Mouse (Mus musculus) layer of hippocampus, adult 18-20 months (tissue): ENCODE measurements at regions not wholly inside any gene's neighbourhood (a gene's known extent, or its start where the extent isn't known, plus 50 kb on each side); places are given as distances from the start of the nearest gene placed in this dataset.

Experiments
- DNase-seq, 2 experiments: peaks; one replicate each; pipeline ENCODE4 v3.0.0; 2022; ENCODE audit warnings: low spot score in 2 of 2

DNA sequence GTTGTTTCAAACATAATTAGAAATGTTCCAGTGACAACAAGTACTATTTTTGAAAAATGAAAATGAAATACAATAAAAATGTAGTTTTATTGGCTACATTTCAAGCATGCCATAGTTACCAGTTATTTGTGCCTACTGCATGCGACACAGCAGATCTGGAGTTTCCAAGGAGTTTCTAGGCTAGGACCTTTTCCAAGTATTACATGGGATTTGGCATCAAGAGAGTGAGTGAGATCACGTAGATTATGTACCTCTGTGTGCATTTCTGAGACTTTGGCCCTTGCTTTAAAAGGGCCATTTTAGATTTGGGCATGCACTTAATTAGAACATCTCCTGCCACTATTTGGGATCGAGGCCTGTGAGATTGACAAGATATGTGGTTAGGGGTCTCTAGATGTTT lies 172.8 kb upstream of the Jag1 start:
- DNase-seq: peak in 1 of 2 experiments; percentile 49

DNA sequence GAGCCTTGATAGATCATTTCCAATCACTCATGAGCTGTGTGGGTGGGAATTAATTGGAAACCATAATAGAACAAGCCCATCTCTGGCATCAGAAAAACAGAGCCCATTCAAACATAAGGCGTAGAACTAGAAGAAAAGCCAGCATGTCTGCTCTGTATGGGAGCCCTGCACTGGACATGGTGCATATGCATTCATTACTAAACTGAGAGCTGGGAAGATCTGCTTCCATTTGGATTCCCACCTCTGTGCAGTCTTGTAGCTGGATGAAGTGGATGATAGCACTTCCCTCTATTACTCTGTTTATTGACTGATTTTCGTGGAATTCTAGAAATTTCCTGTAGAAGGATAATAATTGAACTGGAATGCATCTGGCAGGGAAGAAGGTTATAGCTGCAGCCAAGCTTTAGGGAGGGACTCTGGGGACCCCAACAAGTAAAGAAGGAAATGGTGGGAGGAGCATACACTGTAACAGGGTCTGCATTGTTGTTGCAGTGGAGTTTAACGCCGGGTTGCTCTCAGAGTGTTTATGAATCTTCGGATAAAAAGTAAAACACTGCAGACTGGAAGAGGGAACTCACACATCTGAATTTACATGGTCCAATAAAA lies 155.2 kb upstream of the Jag1 start:
- DNase-seq: no peak

DNA sequence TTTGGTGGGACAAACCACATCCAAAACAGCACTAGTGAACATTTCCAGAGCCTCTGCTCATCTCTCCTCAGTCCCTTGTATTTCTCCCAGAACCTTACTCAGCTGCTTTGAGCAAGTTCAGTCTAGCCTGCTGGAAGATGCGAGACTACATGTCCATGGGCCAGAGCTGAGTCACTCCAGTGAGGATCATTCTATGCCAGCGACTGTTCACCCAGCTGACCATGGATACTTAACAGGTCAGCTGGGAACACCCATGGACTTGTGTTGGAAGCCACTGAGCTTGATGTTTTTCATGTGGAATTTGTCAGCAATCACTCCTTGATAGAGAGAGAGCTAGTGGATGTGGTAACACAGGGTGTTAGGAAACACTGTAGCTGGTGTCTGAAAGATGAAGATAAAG lies 146.5 kb upstream of the Jag1 start:
- DNase-seq: no peak

DNA sequence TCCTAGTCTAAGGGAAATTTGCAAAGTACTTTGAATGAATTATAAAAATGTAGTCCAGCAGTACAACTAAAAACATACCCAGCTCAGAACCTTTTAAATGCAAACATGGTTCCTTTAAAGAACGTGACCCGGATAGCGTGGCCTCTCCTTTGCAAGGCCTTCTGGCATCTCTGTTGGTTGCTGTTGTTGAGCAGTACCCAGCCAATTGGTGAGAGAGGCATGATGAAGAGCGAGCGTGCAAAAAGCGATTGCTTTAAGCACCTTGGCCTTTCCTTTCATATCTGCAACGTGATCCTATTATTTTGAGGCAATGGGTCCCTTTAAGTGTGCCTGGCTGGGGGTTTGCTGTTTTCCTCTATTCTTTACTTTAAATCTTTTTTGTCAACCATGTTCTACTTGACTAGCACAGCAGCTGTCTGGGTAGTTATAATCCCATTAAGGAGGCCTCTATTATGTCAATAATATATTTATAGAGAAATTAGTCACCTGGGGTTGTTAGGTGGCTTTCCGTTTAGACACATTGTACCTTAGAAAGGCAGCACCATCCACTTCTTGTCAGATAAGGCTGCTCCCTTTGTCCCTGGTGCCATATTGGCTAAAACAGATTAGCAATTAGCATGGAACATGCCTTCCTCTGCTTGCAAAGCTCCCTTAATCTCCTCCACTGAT lies 141.5 kb upstream of the Jag1 start:
- DNase-seq: no peak

- no peak for DNase-seq
Measured at GRCm38 (mm10) chr2:137247931-137248330, 131.5 kb upstream of the Jag1 start.

DNA sequence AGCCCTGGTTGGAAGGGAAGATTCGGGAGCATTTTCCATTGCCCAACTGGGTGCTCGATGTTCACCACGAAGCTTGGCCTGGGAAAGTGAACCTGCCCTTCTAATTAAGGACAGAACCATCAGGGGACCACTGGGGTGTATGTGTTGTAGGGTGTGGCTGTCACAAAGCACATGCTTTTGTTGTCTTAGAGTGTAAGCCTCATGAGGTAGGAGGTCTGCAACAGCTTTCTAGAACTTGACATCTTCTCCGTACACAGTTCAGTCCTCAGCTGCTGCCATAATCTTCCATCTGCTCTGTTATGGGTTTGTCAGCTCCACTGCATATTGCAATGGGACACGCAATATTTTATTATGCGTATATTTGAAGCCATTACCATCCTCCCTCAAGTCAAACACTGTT lies 127.9 kb upstream of the Jag1 start:
- no peak for DNase-seq

DNA sequence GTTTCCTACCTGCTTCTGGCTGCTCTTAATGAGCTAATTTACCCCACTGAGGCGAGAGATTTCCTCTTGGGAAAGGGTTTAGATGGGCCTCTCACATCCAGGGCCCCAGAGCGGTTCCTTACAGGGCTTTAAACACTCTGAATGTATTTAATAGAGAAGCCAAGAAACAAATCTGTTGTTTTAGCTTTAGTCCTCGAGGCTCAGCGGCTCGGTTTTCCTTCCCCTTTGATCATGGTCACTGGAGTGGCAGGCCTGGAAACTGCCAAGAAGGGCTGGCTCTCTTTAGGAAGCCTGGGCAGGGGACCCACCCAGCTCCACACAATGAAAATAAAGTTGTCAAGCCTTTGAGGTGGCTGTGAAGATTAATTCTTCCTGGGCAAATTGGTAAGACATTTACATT lies 127.5 kb upstream of the Jag1 start:
- no peak for DNase-seq

DNA sequence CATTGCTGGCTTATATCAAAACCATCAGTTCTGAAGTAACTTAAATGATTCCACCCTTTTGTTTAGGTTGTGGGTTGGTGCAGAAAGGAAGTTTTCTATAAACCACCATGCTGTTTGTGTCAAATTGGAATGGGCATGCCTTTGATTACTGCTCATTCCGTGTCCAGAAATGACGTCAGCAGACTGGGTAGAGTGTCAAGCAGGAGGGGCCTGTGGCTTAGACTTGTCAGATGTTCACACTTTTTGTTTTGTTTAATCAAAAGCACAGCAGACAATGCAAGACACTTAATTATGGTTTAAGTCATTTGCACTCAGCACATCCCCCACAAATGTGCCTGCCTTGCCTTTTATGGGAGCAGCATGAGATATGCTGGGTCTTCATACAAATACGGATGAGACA lies 120.5 kb upstream of the Jag1 start:
- no peak for DNase-seq

DNA sequence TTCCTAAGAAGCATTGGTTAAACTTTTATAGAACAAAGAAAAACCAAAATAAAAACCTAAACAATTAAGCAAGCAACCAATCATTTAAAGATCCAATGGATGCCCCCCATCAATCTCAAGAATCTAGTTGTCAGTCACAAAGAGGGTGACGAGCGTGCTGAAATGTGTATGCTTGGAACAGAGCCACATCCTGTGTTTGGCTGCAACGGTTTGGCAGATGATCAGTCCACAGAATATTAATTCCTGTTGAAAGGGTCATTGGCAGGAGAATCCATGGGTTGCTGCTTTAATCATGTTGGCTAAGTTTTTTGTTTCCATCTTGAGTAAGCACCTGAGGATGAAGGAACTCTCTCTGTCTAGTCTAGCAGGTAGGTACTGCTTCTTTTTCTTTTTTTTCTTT lies 117.5 kb upstream of the Jag1 start:
- DNase-seq: no peak

DNA sequence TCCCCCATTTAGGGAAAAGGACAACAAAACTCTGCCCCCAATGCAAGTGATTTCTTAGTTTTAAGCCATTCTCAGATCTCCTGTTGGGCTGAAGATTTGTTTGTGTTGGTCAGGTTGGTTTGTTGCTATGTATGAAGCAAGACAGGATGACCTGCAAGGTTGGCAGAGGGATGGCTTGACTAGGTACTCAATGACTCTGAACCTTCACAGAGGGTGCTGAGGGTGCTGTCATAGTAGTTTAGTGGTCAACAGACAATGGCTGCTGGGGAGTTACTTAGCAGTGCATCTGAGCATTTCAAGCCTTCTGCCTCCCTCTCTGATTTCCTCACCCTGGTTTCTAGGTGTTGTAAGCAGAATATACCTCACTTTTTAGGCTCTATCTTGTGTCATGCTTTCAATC lies 114.7 kb upstream of the Jag1 start:
- no peak for DNase-seq

DNA sequence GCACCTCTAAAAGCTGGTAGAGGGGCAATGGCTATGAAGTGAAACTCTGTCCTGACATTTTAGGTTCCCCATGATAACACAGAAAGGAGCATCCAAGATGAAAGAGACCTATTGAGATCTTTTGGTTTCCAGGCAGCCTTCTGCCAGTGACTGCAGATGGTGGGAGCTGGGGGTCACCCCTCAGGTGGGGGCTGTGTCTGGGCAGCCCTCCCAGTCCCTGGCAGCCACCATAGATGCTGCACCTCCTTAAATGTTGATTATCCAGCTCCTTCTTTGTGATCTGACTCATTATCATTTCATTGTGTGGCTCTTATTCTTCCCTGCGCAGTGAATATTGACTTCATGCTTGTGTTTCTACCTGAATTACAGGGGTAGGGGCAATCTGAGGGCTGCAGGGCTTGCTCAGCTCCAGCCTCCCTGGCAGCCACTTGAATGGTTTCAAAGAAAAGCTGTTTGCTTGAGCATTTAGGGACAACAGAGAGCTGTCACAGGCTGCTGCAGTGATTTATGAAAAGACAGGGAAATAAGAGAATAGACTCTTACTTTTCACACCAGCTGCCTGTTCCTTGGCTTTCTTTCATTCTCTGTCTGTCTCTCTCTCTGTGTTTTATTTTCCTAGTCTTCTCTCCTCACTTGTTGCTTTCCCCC lies 113.1 kb upstream of the Jag1 start:
- DNase-seq: no peak

DNA sequence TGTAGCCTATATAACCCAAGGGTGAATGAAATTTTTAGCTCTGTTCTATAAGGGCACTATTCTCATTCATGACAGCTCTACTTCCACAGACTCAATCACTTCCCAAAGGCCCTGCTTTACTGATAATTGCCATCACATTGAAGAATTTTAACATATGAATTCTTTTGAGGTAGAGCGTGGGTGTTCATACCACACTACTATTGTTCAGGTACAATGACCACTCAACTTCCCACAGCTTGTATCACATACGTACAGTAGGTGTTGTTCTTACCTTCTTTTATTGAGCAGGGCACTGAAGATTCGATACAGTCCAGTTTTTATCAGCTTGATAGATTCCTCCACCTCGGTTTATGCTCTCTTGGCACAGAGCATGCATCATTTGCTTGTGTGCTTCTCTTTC lies 111.1 kb upstream of the Jag1 start:
- DNase-seq: no peak

DNA sequence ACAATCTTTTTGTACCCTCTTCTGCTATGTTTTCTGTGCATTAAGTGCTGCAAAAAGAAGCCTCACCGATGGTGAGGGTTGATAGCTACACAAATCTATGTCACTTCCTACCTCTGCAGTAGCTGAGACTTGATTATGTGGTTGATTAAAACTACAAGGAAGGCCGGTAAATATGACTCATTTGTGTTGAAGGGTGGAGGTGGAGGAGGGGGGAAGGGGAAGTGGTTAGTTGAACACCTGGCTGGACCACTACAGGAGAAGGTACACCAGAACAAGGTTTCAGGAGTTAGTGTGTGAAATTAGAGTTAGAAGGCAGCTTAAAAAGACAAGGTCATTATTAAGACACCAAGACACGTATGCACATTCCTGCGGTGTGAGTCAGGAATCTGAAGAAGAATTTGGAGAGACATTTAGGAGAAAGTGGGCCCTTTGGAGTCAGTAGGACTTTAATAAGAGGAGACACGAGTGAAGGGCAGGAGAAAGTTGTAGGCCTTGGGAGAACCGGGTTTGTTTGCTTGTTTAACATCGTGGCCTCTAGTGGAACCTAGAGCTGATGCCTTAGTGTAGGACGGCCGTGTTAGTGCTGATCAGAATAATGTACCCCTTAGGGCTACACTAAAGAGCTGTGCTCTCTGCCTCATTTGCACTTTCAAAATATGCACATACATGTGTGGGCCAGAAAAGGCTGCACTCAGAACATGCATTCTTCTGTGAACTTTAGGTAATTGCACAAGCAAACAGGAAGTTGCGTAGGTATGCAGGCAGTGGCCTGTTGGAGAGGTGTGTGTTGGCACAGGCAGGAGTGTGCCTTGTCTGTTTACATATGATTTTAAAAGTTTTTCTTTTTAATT lies 108.5 kb upstream of the Jag1 start:
- DNase-seq: no peak

DNA sequence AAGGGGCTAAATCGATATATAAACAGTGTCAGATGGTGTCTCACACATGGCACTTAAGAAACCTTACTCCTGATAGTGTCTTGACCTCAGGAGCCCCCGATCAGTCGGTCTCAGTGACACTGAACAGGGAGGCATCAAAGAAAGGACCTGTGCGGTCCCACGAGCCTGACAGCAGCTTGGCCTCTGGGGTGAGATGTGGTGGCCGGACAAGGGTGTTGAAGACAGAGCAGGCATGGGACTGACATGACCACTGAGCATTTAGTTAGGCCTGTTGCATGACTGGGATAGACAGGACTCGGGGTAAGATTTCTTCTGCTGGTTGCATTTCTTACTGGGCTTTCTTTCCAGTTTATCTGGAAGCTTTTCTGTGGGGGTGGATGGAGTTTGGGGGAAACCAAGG lies 99.3 kb upstream of the Jag1 start:
- no peak for DNase-seq

DNA sequence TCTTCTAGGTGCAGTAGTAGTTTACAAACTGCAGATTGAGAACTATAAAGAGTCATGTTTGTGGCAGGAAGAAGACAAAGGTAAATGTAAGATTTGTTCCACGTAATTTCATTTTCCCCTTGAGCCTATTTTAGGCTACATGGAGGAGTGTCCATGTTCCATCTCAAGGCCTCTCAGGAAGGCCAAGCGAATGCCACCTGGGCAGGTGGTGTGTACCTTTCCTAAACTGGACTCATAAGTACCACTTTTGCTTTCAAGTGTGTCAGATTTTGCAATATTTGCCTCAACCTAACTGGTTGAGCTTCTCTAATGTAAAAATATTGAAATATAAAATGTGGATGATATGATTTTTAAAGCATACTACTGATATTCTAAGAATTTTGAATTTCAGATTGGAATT lies 91.4 kb upstream of the Jag1 start:
- DNase-seq: no peak

- no peak for DNase-seq
Measured at GRCm38 (mm10) chr2:137204274-137204850, 87.9 kb upstream of the Jag1 start.

- no peak for DNase-seq
Measured at GRCm38 (mm10) chr2:137200101-137200500, 83.7 kb upstream of the Jag1 start.

- DNase-seq: no peak
Measured at GRCm38 (mm10) chr2:137192183-137192582, 75.7 kb upstream of the Jag1 start.

- DNase-seq: no peak
Measured at GRCm38 (mm10) chr2:137169176-137169575, 52.7 kb upstream of the Jag1 start.

GRCm38 (mm10) chr2:137168626-137169025 lies 52.2 kb upstream of the Jag1 start:
- DNase-seq: no peak
